Mouse (Mus musculus) intestine, postnatal 0 days (tissue): Measurements from ENCODE around the gene Ttc33. TPM values are rescaled to one million over a fixed set of nuclear protein-coding genes. Genes with fewer than 3 reads are reported as not detected.
A peak's percentile ranks its signal among the peaks of the same experiment; 100 is the strongest.

Experiments used
- ATAC-seq: fragments of 200-750 bp; cut with Nextera tagmentation; 2 replicates; pipeline ENCODE4 v1.8.0; 2017; ENCODE audit warnings: mild to moderate bottlenecking, moderate TSS enrichment, moderate library complexity
- H3K27ac ChIP-seq: fragments of 300-500 bp; sonication (generic); 2 replicates; pipeline ENCODE4 v1.5.1; 2014; ENCODE audit warnings: mild to moderate bottlenecking, low read depth, low read length, moderate library complexity
- H3K27me3 ChIP-seq: fragments of 300-500 bp; sonication (generic); replicated peaks from 2 replicates; pipeline ENCODE4 v1.6.1; 2014; ENCODE audit warnings: low read length, mixed read lengths; ENCODE audit not compliant: control insufficient read depth, insufficient read depth
- H3K36me3 ChIP-seq: fragments of 300-500 bp; sonication (generic); 2 replicates; pipeline ENCODE4 v1.6.1; 2014; ENCODE audit warnings: mild to moderate bottlenecking, moderate library complexity; ENCODE audit not compliant: control insufficient read depth, insufficient read depth
- H3K4me1 ChIP-seq: fragments of 300-500 bp; sonication (generic); replicated peaks from 2 replicates; pipeline ENCODE4 v1.6.1; 2014; ENCODE audit warnings: antibody characterized with exemption, low read length, mixed read lengths; ENCODE audit not compliant: control insufficient read depth, insufficient read depth
- H3K4me2 ChIP-seq: fragments of 300-500 bp; sonication (generic); replicated peaks from 2 replicates; pipeline ENCODE4 v1.6.1; 2014; ENCODE audit warnings: low read depth, mild to moderate bottlenecking, moderate library complexity
- H3K4me3 ChIP-seq: fragments of 300-500 bp; sonication (generic); 2 replicates; pipeline ENCODE4 v1.5.1; 2014; ENCODE audit warnings: low read depth, low read length
- H3K9ac ChIP-seq: fragments of 300-500 bp; sonication (generic); 2 replicates; pipeline ENCODE4 v1.6.1; 2014; ENCODE audit warnings: mild to moderate bottlenecking, low read depth, low read length
- H3K9me3 ChIP-seq: fragments of 300-500 bp; sonication (generic); 2 replicates; pipeline ENCODE4 v1.6.1; 2016; ENCODE audit warnings: mixed run types; ENCODE audit not compliant: control insufficient read depth
- CTCF ChIP-seq: sonication (generic); IDR thresholded peaks from 2 replicates; pipeline ENCODE4 v1.5.1; 2016; ENCODE audit warnings: low read depth, mild to moderate bottlenecking, control low read depth, antibody characterized with exemption, moderate library complexity
- WGBS: fragments of 180-500 bp; shearing (Covaris S2); extraction: QIAGEN DNeasy Blood & Tissue Kit; methylation state at CpG from one replicate; pipeline ENCODE4 v1.1.7; 2014; 5-methylcytosine and 5-hydroxymethylcytosine counted together
- polyA plus RNA-seq: library from polyadenylated mRNA; unstranded; fragments of >200 nt; fragmentation: Nextera tagmentation; extraction: Ambion mirVana; gene quantifications from 2 replicates; pipeline ENCODE4 v1.2.1, GENCODE M21; 2015

Ttc33 gene
- polyA plus RNA-seq = 26.0 and 28.8 TPM in 2 replicates

- peak; percentile 68 for TF ChIP-seq CTCF
- peak; percentile 88 for ATAC-seq
- WGBS = under 1% methylated on average over 55 of the region's 55 CpGs
Observed at GRCm38 (mm10) chr15:5185366-5186292, at the start of gene Ttc33. Ttc33 (plus strand) TSS chr15:5185525.

DNA sequence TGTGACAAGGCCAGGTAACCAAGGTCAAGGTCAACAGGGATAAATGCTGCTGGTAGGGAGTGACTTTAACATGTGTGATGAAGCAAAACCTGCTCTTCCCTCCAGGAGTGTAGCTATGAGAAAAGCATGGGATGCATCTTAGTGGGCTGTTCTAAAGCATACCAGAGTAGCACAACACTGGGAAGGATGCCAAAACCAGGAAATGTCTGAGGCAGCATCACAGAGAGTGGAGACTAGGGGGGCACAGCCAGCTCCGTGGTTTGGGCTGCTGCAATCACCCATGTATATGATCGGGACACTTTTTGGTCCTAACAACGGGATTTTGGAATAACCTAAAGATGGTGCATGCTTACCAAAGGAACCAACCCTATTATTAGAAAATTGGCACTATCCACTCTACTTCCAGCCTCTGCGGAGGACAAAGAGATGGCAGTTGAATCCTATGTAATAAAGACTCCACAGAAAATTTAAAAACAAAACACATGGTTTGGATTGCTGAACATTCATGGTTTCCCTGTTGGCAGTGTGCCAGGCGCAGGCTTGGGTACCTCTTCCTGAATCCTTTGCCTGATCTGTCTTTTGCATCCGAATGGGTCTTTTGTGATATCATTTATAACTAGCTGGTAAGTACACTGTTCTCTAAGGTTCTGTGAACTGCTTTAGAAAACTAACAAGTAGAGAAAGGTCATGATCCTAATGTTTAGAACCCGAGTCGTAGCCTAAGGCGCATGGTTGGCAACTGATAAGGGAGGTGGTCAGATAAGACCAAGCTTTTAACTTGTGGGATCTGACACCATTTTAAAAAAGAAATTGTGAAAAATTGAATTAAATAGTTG is 47.1 kb upstream of the Ttc33 start:
- no peak for TF ChIP-seq CTCF
- ATAC-seq = no peak
- H3K4me1 ChIP-seq = no peaks in the 10 kb centered on the region
- H3K4me3 ChIP-seq = no peak overlapping the region
- H3K9me3 ChIP-seq = no peaks in the 10 kb centered on the region
- H3K4me2 ChIP-seq = no peak overlapping the region
- WGBS = 63% methylated on average over 9 of the region's 9 CpGs
- H3K36me3 ChIP-seq = no peaks in the 10 kb centered on the region
- no peak overlapping the region for H3K27ac ChIP-seq
- H3K27me3 ChIP-seq = no peaks in the 10 kb centered on the region
- H3K9ac ChIP-seq = no peak overlapping the region

More at GRCm38 (mm10) chr15:5185366-5186292, at the start of gene Ttc33:
- Histone ChIP-seq H3K27me3 (no peaks in the 10 kb centered on the region), H3K9ac (peak within 1 kb of the TSS; percentile 87), H3K4me1 (peaks cover 8% of the 10 kb centered on the region; the same call in 1 of the 2 replicates), H3K36me3 (peaks cover 7% of the 10 kb centered on the region), H3K27ac (peak within 1 kb of the TSS; percentile 92), H3K9me3 (no peaks in the 10 kb centered on the region), H3K4me2 (peak within 1 kb of the TSS; percentile 85), H3K4me3 (peak within 1 kb of the TSS; percentile 88)

DNA sequence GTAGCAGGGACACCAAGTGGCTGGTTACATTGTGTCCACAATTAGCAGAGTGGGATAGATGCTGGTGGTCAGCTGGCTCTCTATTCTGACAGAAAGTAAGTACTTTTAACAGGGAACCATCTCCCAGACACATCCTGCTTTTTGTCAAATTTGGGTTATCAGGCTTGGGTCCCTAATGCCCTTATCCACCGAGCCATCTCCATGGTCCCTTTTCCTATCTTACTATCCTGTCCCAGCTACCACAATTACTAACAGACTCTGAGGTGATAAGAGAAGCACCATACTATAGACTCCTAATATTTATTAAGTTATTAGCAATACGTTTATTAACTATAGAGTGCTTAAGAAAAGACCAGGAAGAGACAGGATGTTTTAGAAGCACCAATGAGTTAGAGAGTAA is 46.0 kb upstream of the Ttc33 start:
- 73% methylated on average over 2 of the region's 2 CpGs for WGBS
- Histone ChIP-seq H3K4me1 (no peaks in the 10 kb centered on the region), H3K9me3 (no peaks in the 10 kb centered on the region), H3K27me3 (no peaks in the 10 kb centered on the region), H3K27ac (no peak overlapping the region), H3K4me3 (no peak overlapping the region), H3K9ac (no peak overlapping the region), H3K4me2 (no peak overlapping the region), H3K36me3 (no peaks in the 10 kb centered on the region)
- ATAC-seq = no peak
- no peak for TF ChIP-seq CTCF

- WGBS = 83% methylated on average over 7 of the region's 7 CpGs
- Histone ChIP-seq H3K9ac (no peak overlapping the region), H3K4me3 (no peak overlapping the region), H3K36me3 (no peaks in the 10 kb centered on the region), H3K4me1 (no peaks in the 10 kb centered on the region), H3K27me3 (no peaks in the 10 kb centered on the region), H3K9me3 (no peaks in the 10 kb centered on the region), H3K27ac (no peak overlapping the region), H3K4me2 (no peak overlapping the region)
- ATAC-seq = no peak
- no peak for TF ChIP-seq CTCF
Observed at GRCm38 (mm10) chr15:5139863-5140262, 45.5 kb upstream of the Ttc33 start.

GRCm38 (mm10) chr15:5140357-5140756 is 45.0 kb upstream of the Ttc33 start:
- H3K27ac ChIP-seq = no peak overlapping the region
- no peak overlapping the region for H3K9ac ChIP-seq
- H3K36me3 ChIP-seq = no peaks in the 10 kb centered on the region
- H3K4me2 ChIP-seq = no peak overlapping the region
- no peak overlapping the region for H3K4me3 ChIP-seq
- H3K9me3 ChIP-seq = no peaks in the 10 kb centered on the region
- 0 out of 2 replicates have a peak, but pooled peaks cover 4% of the 10 kb centered on the region for H3K4me1 ChIP-seq
- no peak for ATAC-seq
- TF ChIP-seq CTCF = no peak
- no peaks in the 10 kb centered on the region for H3K27me3 ChIP-seq

GRCm38 (mm10) chr15:5142047-5142446 is 43.3 kb upstream of the Ttc33 start:
- no peak overlapping the region for H3K4me3 ChIP-seq
- H3K4me1 ChIP-seq = 0 out of 2 replicates have a peak, but pooled peaks cover 6% of the 10 kb centered on the region
- no peak overlapping the region for H3K4me2 ChIP-seq
- H3K9me3 ChIP-seq = no peaks in the 10 kb centered on the region
- H3K27ac ChIP-seq = peak overlapping the region; percentile 46; the same call in 1 of the 2 replicates
- no peak overlapping the region for H3K9ac ChIP-seq
- H3K27me3 ChIP-seq = no peaks in the 10 kb centered on the region
- H3K36me3 ChIP-seq = no peaks in the 10 kb centered on the region
- no peak for ATAC-seq
- no peak for TF ChIP-seq CTCF
- WGBS = 43% methylated on average over 5 of the region's 5 CpGs
